Mouse (Mus musculus): Measurements from ENCODE around the gene Mesp1.
A peak's percentile ranks its signal among the peaks of the same experiment; 100 is the strongest.
"Not testable (repeated sequence)": the region's sequence is repeated elsewhere in the genome, so short reads cannot be mapped to it uniquely, and the experiment has no call there.

Mesp1 gene

DNA sequence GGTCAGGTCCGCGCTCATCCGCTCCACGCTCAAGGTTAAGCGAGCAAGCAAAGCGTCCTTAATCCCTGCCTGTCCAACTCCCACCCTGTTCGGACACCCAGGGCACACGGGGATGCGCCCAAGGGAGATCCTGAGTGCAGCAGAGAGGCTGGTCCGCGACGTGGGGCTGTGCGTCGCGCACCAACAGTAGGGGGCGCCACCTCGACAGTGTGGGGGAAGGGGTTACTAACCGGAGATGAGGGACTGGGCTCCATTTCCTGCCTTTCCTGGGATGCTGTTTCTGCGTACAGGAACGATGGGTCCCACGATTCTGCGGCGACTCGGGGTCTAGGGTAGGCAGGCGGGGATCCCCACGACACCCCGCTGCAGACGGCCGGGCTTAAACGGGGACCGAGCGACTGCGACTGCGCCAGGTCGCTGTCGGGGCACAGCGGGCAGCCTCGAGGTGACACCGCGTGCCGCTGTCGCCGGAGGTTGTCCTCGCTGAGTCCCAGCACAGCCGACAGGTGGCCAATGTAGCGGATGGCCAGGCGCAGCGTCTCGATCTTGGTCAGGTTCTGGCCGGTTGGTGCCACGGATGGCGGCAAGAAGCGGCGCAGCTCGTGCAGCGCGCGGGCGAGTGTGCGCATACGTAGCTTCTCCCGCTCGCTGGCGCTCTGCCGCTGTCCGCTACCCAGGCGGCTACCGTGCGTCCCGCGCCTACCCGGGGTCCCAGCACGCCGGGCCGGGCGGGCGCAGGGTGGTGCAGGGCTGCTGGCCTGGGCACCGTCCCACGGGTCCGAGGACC, 760 bp downstream of the Mesp1 start:
- DNase-seq (ENCODE audit: low spot score in 2 of 2), result no peak

DNA sequence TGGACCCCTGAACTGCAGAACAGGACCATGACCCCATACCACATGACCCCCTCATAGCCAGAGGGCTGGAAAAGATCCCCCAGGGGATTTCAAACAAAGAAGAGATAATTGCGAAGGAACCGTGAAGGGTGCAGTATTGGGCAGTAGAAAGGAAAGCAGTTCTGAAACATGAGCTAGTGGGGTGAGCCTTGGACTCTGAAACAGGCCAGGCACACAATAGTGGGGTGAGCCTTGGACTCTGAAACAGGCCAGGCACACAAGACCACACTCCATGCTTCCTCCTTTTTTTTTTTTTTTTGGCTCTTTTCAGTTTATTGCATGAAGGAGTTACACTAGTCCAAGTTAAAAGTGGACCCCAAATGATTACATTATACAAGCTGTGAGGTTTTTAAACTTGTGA, 3.8 kb downstream of the Mesp1 start:
- DNase-seq (ENCODE audit: low spot score in 2 of 2), result not testable (repeated sequence)

DNA sequence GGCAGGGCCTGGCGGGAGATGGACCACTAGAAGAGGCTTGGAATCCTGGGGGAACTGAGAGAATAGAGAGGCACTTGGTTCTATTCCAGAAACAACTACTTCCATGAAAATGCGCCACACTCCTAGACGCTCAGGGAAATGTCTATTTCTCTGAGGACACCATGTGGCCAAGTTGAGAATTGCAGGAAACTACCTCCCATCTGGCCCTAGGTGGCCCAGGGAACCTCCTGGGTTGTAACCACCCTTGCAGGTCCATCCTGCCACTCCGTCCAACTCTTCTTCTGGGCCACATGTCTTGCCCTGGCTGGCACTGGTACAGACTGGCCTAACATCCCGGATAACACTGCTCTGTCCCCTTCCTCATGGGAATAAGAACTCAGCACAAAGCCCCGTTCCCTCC, 7.3 kb downstream of the Mesp1 start:
- peak in 1 of 2 experiments; percentile 46 for DNase-seq (ENCODE audit: low spot score in 2 of 2)

DNA sequence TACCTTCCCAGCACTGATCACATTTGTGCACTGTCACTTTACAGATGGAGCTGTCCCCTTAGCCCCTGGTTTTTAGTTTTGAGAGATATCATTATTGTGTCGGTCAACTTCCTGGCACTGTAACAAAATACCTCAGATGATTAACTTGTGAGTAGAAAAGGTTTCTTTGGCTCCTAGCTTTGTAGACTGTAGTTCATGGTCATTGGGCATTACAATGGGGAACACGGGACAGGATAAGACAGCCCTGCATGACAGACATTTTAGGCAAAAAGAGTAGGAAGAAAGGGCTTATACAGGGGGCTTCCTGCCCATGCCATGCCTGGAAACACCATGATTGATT, 11.1 kb downstream of the Mesp1 start:
- DNase-seq (ENCODE audit: low spot score in 2 of 2), result no peak

DNA sequence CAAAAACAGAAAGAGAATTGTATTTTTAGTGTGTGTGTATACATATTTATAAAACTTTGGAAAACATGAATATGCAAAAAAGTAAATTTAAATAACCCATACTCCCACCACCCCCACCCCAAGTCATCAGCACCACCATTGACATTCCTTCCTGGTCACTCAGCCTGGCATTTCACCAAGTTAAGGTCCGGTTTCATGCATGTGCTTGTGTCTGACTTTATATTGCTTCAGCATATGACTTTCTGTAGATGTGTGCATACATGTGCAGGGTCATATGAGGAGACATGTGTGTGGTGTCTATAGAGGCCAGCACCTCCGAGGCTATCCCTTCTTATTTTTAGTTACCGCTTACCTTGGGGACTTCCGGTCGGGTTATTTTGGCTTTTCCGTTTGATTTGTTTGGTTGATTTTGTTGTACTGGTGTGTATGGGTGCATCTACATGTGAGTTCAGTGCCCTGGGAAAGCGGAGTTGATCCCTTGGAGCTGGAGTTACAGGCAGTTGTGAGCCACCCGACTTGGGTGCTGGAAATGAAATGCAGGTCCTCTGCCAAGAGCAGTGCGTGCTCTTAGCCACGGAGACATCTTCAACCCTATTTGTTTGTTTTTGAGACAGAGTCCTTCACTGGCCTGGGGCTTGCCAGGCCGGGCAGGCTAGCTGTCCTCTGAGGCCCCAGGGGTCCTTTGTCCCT, 11.6 kb downstream of the Mesp1 start:
- no peak for DNase-seq (ENCODE audit: low spot score in 2 of 2)

DNA sequence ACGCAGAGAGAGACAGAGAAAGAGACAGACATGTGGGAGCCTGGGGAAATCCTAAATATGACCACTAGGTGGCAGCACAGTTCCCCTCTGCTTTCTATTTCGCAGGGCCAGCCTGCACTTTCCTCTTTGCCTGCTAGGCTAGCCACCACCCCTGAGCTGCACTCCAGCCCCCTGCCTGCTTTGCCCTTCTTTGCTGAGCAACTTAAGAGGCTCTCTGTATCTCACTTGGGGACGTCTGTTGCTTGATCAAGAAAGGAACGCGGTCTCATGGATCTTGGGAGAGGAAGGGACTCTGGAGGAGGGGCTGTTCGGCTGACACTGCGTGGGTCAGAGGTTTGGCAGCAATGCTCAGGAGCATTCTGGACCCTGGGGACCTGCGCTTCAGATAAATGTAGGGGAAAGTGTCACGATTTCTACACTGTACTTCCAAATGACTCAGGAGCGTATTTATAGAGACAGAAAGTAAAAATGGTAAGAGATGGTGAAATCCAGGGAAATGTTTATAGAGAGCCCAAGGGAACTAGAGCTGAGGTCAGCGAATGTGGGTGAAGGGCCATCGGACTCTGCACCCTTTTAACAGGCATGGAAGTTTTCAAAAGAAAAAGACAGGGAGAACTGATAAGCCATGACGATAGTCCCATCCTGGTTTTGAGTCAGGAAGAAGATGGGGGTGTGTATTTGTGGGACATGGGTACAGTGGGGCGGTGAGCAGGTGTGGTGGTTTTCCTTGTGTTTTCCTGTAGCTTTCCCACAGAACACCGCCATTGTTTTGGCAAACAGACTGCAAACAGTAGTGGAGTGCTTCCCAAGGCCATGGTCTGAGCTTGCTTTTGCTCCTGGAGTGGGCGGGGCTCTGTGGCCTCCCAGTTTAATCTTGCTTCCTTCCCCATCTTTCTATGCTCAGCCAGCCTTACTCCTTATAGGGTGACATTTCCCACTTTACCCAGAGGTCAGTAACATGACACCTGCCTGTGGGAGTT, 12.7 kb downstream of the Mesp1 start:
- DNase-seq (ENCODE audit: low spot score in 2 of 2), result peak; percentile 46 to 64

DNA sequence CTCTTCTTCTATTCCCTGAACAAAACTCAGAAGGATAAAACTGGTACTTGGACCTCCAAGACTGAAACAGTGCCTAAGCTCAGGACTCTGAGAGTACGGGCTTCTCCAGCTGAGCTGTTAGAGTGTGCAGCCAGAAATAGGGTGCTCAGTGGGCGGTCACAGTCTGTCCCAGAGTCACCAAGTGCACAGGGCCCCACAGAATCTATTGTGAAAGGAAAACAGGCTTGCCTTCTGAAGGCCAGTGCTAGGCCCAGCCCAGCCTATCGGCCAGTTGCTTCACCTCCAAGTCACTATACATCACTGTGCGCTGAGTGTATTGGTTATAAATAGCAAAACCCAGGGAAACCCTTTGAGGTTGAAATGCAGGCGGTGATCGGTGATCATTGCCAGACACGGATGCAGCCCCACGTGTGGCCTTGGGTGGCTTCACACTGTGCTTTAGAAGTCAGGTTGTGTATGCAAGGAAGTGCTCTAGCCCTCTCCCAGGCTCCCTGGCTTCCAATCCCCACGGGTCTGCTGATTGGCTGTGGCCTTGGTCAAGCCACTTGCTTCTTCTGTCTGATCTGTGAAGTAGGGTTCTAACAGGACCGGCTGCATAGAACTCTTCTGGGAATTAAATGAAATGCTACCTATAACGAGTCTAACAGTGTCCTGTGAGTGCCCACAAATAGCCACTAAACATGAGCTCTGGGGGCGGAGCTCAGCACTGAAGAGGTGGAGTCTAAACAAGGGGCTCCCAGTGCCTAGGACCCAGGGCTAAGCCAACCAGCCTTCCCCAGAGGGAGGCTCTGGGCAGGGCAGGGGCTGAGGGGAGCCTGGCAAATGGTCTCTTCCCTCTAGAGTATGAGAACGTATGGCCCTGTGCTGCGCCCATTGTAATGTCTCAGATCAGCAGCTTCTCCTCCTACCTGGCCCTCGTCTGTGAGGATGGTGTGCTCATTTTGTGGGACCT, 21.8 kb downstream of the Mesp1 start:
- no peak for DNase-seq (ENCODE audit: low spot score in 2 of 2)

DNA sequence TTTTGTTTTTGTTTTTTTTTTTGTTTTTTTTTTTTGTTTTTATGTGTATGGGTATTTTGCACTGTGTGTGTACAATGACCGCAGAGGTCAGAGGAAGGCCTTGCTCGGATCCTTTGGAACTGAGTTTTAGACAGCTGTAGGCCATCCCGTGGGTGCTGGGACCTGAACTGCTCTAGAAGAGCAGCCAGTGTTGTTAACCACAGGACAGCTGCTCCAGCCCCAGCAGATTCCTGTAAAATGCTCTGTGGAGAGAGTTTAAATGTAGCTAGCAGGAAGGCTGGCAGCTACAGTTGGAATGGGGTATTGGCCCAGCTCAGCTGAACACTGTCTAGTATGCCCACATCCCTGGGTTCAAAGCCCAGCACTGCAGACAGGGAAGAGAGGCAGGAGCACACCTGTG, 23.9 kb downstream of the Mesp1 start:
- DNase-seq (ENCODE audit: low spot score in 2 of 2), result no peak

DNA sequence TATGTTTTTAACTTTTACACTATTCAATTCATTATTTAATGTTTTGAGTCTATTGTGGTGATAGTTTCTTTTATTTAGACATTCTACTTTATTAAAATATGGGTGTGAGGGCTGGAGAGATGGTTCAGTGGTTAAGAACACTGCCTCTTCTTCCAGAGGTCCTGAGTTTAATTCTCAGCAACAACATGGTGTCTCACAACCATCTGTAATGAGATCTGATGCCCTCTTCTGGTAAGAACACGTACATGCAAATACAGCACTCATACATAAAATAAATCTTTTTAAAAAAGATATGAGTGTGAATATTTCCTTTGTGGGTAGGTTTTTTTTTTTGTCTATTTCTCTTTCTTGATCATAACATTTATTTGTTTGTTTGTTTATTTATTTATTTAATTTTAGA, 27.6 kb downstream of the Mesp1 start:
- DNase-seq (ENCODE audit: low spot score in 2 of 2), result no peak

DNA sequence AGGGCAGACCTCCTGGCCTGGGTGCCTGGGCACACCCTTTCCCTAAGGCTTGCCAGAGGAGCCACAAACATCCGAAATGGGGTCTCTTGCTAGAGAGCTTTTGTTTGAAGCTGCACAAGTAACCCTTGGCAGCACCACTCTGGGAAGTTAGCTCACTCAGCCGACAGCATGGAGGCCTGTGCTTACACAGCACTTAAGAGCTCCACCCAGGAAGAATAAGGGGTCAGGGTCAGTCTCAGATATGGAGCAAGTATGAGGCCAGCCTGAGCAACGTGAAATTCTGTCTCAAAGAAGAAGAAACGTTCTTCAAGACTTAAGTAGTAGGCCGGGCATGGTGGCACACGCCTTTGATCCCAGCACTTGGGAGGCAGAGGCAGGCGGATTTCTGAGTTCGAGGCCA, 31.5 kb downstream of the Mesp1 start:
- DNase-seq (ENCODE audit: low spot score in 2 of 2), result no peak

DNA sequence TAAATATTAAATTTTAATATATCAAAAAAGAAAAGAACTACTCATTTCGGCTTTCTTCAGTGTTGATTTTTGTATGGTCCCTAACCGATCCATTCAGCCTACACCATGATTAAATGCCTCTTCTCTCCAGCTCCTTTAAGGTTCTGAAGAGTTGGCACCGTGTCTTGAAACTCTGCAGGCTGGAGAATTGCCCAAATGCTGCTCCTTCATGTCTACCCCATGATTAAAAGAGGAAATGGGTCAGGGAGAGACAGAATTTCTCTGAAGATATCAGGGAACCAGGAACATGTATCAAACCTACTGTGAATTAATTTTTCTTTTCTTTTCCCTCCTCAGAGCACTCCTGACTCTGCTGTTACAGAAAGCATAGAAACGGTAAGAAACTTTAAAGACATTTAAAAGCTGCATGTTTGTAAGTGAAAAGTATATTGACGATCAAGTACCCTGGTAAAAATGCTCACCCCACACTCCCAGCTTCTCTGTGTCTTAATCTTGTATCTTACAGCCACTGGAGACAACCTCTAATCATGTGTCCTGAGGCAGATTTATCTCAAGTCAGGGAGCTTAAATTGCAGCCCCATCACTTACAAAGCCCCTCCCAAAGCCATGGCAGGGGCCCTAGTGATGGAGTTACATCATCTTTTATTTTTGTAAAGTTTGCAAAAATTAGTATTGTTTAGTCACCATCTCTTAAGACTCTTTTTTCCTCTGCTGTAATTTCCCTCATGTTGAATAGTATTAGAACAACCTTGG, 32.3 kb downstream of the Mesp1 start:
- no peak for DNase-seq (ENCODE audit: low spot score in 2 of 2)

DNA sequence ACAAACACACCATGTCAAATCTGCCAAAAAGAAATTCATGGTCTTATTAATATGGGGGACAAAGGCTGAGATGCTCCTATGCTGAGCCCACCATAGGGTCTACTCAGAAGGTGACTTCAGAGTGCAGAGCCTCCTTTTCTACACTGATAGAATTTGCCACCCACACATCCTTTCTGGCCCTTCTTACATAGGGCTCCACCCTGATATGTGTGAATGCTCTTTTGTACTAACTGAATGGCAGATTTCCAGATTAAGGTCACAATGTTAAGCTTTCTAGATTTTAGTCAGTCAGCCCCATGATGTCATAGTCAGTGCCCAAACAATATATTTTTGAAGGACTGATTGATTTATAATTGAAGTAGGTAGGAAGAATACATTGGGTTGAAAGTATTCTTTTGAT, 33.8 kb downstream of the Mesp1 start:
- no peak for DNase-seq (ENCODE audit: low spot score in 2 of 2)

DNA sequence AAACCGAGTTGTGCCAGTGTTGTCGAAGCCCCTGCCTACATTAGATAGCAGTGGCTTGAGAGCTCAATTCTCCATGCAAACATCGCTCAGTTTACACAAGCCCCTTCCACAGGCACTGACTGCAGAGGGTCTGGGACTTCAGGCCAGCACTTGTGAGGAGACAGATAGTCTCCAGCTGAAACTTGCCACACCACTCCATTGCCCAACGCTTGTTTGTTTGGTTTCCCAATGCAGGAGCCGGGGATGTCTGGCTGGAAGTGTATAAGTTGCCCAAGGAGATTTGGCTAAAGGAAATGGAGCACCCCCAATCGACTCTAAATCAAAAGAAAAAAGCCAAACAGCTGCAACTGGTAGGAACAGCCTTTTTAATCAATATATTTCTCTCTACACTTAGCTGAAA, 35.4 kb downstream of the Mesp1 start:
- DNase-seq (ENCODE audit: low spot score in 2 of 2), result no peak

DNA sequence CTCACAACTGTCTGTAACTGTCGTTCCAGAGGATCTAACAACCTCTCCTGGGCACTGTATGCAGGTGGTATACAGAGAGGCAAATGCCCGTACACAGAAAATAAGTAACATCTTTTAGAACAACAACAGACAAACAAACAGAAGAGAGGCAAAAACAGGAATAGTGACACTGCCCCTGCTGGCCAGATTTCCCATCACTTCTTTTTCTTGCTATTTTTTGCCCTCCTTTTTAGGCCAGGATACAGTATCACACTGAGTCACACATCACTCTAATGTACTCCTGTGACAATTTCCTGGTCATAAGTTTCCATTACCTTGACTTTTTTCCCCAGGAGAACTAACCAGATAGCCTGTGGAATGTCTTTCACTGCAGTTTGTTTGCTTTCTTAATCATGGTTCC, 37.3 kb downstream of the Mesp1 start:
- no peak for DNase-seq (ENCODE audit: low spot score in 2 of 2)

DNA sequence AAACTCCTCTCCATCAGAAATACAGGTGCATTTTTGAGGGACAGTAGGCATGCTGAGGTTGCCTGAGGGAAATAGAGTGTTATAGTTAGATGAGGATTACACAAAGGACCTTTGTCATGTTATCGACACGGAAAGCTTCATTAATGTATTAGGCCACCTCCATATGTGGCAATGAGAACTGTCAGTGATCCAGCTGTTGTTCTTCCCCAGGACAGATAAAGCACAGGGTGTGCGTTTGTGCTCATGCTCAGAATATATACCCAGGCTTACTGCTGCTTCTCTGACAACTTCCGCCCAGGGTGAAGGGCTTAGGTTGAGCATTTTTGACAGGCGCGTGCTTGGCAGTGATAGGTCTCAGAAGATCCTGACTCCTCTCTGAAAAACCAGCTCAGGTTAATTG, 44.1 kb downstream of the Mesp1 start:
- no peak for DNase-seq (ENCODE audit: low spot score in 2 of 2)

DNA sequence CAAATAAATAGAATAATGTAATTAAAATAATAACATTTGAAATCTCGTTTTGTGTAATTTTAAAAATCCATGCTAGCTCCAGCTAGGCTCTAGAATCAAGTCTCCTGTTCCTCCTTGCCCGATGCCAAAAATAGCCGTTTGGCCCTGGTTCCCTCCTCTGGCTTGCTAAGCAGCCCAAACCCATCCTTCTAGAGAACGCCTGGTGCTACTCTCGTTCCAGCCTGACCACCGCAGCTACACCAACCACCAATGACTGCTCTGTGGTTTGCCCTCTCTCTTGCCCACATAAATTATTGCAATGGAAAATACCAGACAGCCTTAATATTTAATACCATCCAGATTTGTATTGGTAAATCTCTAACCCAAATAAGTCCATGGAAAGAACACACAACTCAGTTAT, 45.9 kb downstream of the Mesp1 start:
- no peak for DNase-seq (ENCODE audit: low spot score in 2 of 2)

DNA sequence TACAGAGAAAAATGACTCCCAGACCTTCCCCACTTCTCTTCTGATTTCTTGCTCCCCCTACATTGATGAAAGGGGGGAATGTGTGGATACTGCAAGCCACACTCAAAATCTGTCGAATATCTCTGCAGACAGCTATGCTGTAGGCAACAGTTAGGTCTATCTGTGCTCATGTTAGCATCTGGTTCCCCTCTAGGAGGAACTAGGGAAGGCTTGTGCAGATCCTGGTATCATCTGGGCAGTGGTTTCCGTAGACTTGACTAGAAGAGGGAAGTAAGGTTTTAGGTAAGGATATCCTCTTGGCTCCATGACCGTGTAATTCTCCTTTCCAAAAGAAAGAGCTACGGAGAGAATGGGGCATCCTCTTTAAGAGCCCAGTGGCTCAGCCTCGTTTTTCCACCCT, 49.0 kb downstream of the Mesp1 start:
- DNase-seq (ENCODE audit: low spot score in 2 of 2), result no peak

DNA sequence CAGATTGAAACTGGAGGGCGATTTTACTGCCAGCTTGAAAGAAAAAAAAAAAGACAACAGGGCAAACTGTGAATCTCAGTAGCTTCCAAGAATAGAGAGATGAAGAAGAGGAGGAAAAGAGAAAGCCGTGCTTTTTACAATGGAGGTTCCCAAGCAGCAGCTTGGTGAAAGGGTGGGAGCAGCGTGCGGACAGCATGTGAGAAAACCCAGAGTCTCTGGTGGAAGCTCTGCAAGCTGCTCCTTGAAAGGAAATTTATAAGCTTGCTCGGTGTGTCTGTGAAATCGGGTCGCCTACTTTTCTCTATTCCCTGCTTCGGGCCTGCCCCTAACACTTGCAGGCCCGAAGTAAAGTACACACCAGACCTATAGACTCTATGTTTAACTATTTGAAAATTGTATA, 49.5 kb downstream of the Mesp1 start:
- DNase-seq (ENCODE audit: low spot score in 2 of 2), result no peak

DNA sequence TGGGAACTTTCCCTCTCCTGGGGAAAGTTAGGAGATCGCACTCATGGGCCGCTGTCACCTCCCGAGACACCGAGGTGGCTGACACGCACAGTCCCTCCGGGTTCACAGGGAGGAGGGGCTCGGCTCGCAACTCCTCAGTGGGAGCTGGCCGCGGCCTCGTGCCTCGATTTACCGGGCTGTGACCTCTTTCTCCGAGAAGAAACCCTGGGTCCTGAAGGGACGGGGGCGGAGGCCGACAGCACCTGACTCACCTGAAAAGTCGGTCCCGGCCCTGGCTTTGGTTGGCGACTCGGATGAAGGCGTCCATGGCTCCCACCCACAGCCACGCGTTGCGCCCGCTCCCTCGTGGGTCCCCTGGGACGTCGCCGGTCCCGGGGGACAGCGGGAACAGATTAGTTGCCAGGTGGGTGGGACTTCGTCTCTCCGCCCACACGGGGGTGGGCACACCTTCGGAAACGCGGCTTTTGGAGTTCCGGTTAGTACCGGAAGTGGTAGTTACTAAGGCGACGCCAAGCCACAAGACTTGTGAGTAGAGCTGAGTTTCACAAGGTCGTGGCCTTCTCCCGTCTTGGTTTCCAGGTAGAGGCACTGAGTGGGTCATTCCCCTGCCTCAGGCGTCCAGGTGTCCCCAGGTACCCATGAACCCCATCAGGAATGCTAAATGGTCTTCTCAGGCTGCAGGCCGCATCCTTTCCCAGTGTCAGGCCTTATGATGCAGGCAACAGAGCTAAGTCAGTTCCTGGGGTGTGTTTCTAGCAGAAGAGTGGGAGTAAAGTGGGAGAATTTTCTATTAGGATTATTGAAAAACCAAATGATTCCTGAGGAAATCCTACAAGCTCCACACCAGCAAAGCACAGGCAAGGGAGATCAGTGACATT, 50.7 kb downstream of the Mesp1 start, which contains the start of the genes Pex11a and Wdr93:
Gene Pex11a, minus strand, starts transcription at position 473 of the 878 bp plus-strand sequence.
Gene Wdr93, plus strand, starts transcription at position 505 of the 878 bp plus-strand sequence.
- peak; percentile 68 to 82 for DNase-seq (ENCODE audit: low spot score in 2 of 2)
